Mouse (Mus musculus): ENCODE measurements around the gene Amy2a2. TPM values are rescaled to one million over a fixed set of nuclear protein-coding genes. Genes with fewer than 3 reads are reported as not detected.
"Not testable (repeated sequence)": the region's sequence is repeated elsewhere in the genome, so short reads cannot be mapped to it uniquely, and the experiment has no call there.

Gene Amy2a2
- polyA plus RNA-seq (2014; fragmentation: Nextera tagmentation; extraction: Ambion mirVana), result not detected in 2 replicates

DNA sequence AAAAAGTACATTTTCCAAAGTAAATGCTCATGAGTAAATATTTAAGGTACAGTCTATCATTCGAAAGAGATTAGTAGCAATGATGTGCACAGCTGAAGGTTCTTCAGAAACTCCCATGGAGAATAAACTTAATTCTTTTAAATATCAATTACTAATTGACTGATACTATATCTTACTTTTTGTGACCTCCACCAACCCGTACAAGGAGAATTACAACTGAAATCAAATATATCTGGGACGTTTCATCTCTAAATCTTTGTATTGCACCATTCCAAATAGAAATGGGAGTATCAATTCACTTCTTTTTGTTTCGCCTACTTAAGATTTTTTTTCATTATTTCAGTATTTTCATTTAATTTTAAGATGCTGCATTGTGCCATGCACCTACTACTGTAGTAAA is at the start of gene Amy2a2:
Gene Amy2a2 (minus strand): TSS at position 101 of the 400 bp plus-strand sequence.
- not testable (repeated sequence) for H3K9ac ChIP-seq (ENCODE audit: low read depth, low read length); H3K9me3 ChIP-seq (ENCODE audit: control insufficient read depth, low read length); H3K36me3 ChIP-seq (ENCODE audit: control insufficient read depth, insufficient read depth, low read length); H3K4me3 ChIP-seq (ENCODE audit: low read length); H3K27ac ChIP-seq (ENCODE audit: low read depth, low read length); H3K4me1 ChIP-seq (ENCODE audit: control insufficient read depth, insufficient read depth, low read length); H3K4me2 ChIP-seq (replicated peaks; ENCODE audit: low read depth, low read length); ATAC-seq (ENCODE audit: low FRiP score, low TSS enrichment); H3K27me3 ChIP-seq (ENCODE audit: control insufficient read depth, insufficient read depth, low read length)
- WGBS, result no CpG with 5 or more reads among the region's 4 CpGs

DNA sequence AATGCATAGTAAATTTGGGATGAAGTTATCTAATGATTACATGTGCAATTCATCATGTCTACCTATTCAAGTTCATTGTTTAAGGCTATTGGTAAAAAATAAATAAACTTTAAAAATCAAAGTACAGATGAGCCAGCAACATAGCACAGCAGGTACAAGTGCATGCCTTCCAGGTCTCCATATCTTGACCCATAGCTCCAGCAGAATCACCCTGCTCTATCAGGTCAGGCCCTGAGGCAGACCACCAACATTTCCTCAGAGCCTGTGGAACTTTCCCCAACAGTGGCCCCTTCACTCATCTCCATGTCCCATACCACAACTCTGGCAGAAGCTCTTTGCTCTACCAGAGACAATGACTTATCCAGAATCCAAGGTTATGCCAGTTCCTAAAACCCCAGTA is 11.0 kb downstream of the Amy2a2 start:
- ATAC-seq (ENCODE audit: low FRiP score, low TSS enrichment); H3K9me3 ChIP-seq (ENCODE audit: control insufficient read depth, low read length); H3K9ac ChIP-seq (ENCODE audit: low read depth, low read length); H3K4me3 ChIP-seq (ENCODE audit: low read length); H3K4me2 ChIP-seq (replicated peaks; ENCODE audit: low read depth, low read length); H3K36me3 ChIP-seq (ENCODE audit: control insufficient read depth, insufficient read depth, low read length); H3K4me1 ChIP-seq (ENCODE audit: control insufficient read depth, insufficient read depth, low read length); H3K27ac ChIP-seq (ENCODE audit: low read depth, low read length); H3K27me3 ChIP-seq (ENCODE audit: control insufficient read depth, insufficient read depth, low read length): not testable (repeated sequence)

DNA sequence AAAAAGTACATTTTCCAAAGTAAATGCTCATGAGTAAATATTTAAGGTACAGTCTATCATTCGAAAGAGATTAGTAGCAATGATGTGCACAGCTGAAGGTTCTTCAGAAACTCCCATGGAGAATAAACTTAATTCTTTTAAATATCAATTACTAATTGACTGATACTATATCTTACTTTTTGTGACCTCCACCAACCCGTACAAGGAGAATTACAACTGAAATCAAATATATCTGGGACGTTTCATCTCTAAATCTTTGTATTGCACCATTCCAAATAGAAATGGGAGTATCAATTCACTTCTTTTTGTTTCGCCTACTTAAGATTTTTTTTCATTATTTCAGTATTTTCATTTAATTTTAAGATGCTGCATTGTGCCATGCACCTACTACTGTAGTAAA is 32.5 kb downstream of the Amy2a2 start, which contains the start of gene Amy2a3:
Gene Amy2a3 (minus strand): TSS at position 101 of the 400 bp plus-strand sequence.
- not testable (repeated sequence) for ATAC-seq (ENCODE audit: low FRiP score, low TSS enrichment); H3K9me3 ChIP-seq (ENCODE audit: control insufficient read depth, low read length); H3K4me3 ChIP-seq (ENCODE audit: low read length); H3K36me3 ChIP-seq (ENCODE audit: control insufficient read depth, insufficient read depth, low read length); H3K27ac ChIP-seq (ENCODE audit: low read depth, low read length); H3K4me1 ChIP-seq (ENCODE audit: control insufficient read depth, insufficient read depth, low read length); H3K4me2 ChIP-seq (replicated peaks; ENCODE audit: low read depth, low read length); H3K9ac ChIP-seq (ENCODE audit: low read depth, low read length); H3K27me3 ChIP-seq (ENCODE audit: control insufficient read depth, insufficient read depth, low read length)
- WGBS, result no CpG with 5 or more reads among the region's 4 CpGs

DNA sequence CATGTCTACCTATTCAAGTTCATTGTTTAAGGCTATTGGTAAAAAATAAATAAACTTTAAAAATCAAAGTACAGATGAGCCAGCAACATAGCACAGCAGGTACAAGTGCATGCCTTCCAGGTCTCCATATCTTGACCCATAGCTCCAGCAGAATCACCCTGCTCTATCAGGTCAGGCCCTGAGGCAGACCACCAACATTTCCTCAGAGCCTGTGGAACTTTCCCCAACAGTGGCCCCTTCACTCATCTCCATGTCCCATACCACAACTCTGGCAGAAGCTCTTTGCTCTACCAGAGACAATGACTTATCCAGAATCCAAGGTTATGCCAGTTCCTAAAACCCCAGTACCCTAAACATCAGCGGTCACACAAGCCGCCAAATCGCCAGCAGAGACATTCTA is 43.5 kb downstream of the Amy2a2 start:
- WGBS, result no CpG with 5 or more reads among the region's 3 CpGs
- H3K4me2 ChIP-seq (replicated peaks; ENCODE audit: low read depth, low read length); H3K4me1 ChIP-seq (ENCODE audit: control insufficient read depth, insufficient read depth, low read length); H3K27ac ChIP-seq (ENCODE audit: low read depth, low read length); H3K9me3 ChIP-seq (ENCODE audit: control insufficient read depth, low read length); ATAC-seq (ENCODE audit: low FRiP score, low TSS enrichment); H3K9ac ChIP-seq (ENCODE audit: low read depth, low read length); H3K27me3 ChIP-seq (ENCODE audit: control insufficient read depth, insufficient read depth, low read length); H3K4me3 ChIP-seq (ENCODE audit: low read length); H3K36me3 ChIP-seq (ENCODE audit: control insufficient read depth, insufficient read depth, low read length): not testable (repeated sequence)

Other genes with a start within 250 kb of the Amy2a2 start
- not detected in 2 replicates for gene Amy2a5, start 97.8 kb downstream of the Amy2a2 start, polyA plus RNA-seq (2014; fragmentation: Nextera tagmentation; extraction: Ambion mirVana)
- not detected in 2 replicates for gene Amy2a4, start 65.2 kb downstream of the Amy2a2 start, polyA plus RNA-seq (2014; fragmentation: Nextera tagmentation; extraction: Ambion mirVana)
- not detected in 2 replicates for gene Amy2a3, start 32.6 kb downstream of the Amy2a2 start, polyA plus RNA-seq (2014; fragmentation: Nextera tagmentation; extraction: Ambion mirVana)
- not detected in 2 replicates for gene Amy2a1, start 175.8 kb upstream of the Amy2a2 start, polyA plus RNA-seq (2014; fragmentation: Nextera tagmentation; extraction: Ambion mirVana)